Mouse (Mus musculus) ES-Bruce4 (cell line): ENCODE measurements around the gene Mrps27.

ENCODE experiments used
- CTCF ChIP-seq: IDR thresholded peaks from one replicate; pipeline ENCODE4 v1.8.1; 2011; ENCODE audit warnings: low read depth, low read length
- POLR2A ChIP-seq: IDR thresholded peaks from one replicate; pipeline ENCODE4 v1.8.1; 2011; ENCODE audit warnings: low read length; ENCODE audit not compliant: insufficient read depth

- TF ChIP-seq POLR2A (no peak), CTCF (no peak)
These were observed 7.0 kb downstream of the Mrps27 start for GRCm38 (mm10) chr13:99351596-99351995.
